Mouse (Mus musculus) testis, postnatal 14 days (tissue): Measurements from ENCODE around the gene Notch4.
A peak's percentile ranks its signal among the peaks of the same experiment; 100 is the strongest.

Experiments
- DNase-seq: peaks from one replicate; pipeline ENCODE4 v3.0.0; 2021; ENCODE audit warnings: low spot score

Gene Notch4

GRCm38 (mm10) chr17:34571875-34572274 lies 7.8 kb downstream of the Notch4 start:
- no peak for DNase-seq

DNA sequence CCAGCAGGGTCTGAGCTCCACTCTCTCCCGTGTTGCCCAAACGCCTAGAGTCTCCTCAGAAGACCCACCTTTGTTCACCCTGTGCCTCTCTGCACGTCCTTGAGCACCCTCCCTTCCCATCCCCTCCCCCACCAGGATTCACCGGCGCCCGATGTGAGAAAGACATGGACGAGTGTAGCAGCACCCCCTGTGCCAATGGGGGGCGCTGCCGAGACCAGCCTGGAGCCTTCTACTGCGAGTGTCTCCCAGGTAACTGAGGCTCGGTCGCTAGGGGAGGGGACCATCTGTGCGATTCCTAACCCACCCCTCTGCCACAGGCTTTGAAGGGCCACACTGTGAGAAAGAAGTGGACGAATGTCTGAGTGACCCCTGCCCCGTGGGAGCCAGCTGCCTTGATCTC lies 8.3 kb downstream of the Notch4 start:
- no peak for DNase-seq

DNA sequence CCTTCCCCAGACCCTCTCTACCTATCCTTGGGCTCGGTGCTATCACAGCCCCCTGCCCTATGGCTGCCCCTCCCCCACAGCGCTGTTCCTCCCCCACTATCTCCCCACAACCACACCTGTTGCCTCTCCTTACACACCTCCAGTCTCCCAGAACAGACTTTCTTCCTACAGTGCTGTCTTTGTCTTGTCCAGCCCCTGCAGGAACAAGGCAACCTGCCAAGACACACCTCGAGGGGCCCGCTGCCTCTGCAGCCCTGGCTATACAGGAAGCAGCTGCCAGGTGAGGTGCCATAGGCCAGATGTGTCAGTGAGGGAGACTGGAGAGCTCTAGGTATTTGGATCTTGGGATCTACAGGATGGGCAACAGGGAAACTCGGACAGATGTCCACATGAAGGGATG lies 12.5 kb downstream of the Notch4 start:
- DNase-seq = no peak

DNA sequence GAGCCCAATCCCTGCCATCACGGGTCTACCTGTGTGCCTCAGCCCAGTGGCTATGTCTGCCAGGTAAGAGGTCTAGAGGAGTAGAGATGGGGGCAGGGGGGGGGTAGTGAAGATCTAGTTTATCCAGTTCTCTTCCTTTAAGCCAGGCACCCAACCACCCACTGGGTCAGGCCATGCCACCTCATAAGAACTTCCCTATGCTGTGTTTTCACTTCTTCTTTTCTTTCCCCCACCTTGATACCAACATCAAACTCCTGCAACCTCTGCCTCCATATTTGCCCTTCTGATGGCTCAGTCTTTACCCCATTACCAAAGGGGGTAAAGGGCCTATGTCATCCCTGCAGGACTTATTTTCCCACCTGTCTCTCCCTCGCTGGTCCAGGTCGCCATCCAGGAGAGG lies 14.0 kb downstream of the Notch4 start:
- no peak for DNase-seq

DNA sequence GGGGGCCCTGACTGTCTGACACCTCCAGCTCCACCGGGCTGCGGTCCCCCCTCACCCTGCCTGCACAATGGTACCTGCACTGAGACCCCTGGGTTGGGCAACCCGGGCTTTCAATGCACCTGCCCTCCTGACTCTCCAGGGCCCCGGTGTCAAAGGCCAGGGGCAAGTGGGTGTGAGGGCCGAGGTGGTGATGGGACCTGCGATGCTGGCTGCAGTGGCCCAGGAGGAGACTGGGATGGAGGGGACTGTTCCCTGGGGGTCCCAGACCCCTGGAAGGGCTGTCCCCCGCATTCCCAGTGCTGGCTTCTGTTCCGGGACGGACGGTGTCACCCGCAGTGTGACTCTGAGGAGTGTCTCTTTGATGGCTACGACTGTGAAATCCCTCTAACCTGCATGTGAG lies 18.5 kb downstream of the Notch4 start:
- DNase-seq = no peak

DNA sequence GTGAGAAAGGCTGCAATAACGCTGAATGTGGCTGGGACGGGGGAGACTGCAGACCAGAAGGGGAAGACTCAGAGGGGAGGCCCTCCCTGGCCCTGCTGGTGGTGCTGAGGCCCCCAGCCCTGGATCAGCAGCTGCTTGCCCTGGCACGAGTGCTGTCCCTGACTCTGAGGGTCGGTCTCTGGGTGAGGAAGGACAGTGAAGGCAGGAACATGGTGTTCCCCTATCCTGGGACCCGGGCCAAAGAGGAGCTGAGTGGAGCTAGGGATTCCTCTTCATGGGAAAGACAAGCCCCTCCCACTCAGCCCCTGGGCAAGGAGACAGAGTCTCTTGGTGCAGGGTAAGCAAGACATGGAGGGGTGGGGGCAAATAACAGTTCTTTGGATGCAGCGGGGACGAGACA lies 19.3 kb downstream of the Notch4 start:
- DNase-seq = peak; percentile 87

GRCm38 (mm10) chr17:34583819-34584218 lies 19.8 kb downstream of the Notch4 start:
- DNase-seq = no peak

- no peak for DNase-seq
These were observed 21.1 kb downstream of the Notch4 start for GRCm38 (mm10) chr17:34585121-34585520.

- no peak for DNase-seq
These were observed 22.1 kb downstream of the Notch4 start for GRCm38 (mm10) chr17:34585877-34586771.

DNA sequence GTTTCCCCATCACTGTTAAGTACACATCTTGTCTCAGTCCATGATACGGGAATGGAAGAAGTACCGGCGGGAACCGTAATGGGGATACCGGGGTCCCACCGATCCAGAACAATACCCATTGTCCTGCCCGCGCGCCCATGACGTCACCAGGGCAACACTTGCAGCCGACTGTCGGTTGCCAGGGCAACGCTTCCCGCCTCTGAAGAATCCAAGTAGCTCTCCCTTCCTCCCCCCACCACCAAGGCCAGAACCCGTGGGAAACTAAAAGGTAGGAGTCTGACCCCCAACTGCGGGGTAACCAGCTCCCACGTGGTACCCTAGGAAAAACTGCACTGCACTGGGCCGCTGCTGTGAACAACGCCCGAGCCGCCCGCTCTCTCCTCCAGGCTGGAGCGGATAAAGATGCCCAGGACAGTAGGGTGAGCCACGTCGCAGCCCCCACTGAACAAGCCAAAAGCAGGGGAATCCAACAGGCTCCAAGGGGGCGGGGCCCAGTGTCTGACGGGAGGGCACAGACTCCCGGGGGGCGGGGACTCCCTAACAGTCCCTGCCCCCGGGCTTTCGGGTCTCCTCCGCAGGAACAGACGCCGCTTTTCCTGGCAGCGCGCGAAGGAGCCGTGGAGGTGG lies 22.8 kb downstream of the Notch4 start:
- peak; percentile 88 for DNase-seq

- peak; percentile 94 for DNase-seq
These were observed 23.3 kb downstream of the Notch4 start for GRCm38 (mm10) chr17:34587423-34587811.

GRCm38 (mm10) chr17:34587814-34588213 lies 23.7 kb downstream of the Notch4 start:
- no peak for DNase-seq

- DNase-seq = no peak
These were observed 24.7 kb downstream of the Notch4 start for GRCm38 (mm10) chr17:34588767-34589166.

DNA sequence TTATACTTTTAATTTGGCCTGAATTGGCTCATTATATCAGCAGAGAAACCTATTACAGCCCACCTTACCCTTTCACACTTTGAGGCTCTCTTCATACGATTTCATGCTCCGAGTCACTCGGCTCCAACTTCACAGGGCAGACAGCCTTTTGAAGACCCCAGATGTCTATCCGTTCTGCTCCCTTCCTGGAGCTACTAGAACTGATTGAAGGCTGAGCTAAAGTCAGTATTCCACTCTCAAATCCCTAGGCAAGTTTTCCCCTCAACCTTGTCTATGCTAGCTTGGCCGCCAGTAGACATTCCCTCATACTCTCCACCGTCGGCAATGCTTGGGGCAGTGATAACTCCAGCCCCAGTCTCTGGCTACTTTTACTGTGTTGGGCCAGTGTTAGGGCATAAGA lies 25.1 kb downstream of the Notch4 start:
- DNase-seq = no peak

DNA sequence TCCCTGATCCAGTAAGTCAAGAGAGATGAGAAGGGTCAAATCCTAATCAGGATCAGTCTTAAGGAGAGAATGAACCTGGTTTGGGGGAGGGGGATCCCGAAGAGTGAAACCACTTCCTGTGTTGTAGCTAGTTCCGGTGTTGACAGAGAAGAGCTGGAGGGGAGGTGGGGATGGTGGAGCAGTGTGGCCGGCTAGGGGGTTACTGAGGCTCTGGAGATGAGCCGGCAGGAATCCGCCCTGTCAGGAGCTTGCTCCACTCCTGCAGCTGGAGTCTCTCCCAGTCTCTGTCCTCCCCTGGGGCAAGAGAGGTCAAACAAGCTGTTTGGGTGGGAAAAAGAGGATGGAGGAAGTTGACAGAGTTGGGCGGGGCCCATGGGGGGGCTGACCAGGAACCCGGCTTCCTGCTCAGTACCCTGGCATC lies 25.6 kb downstream of the Notch4 start, which contains the start of gene Gpsm3:
Gpsm3 (plus strand) TSS at position 126 of the 421 bp plus-strand sequence.
- DNase-seq = peak; percentile 66

DNA sequence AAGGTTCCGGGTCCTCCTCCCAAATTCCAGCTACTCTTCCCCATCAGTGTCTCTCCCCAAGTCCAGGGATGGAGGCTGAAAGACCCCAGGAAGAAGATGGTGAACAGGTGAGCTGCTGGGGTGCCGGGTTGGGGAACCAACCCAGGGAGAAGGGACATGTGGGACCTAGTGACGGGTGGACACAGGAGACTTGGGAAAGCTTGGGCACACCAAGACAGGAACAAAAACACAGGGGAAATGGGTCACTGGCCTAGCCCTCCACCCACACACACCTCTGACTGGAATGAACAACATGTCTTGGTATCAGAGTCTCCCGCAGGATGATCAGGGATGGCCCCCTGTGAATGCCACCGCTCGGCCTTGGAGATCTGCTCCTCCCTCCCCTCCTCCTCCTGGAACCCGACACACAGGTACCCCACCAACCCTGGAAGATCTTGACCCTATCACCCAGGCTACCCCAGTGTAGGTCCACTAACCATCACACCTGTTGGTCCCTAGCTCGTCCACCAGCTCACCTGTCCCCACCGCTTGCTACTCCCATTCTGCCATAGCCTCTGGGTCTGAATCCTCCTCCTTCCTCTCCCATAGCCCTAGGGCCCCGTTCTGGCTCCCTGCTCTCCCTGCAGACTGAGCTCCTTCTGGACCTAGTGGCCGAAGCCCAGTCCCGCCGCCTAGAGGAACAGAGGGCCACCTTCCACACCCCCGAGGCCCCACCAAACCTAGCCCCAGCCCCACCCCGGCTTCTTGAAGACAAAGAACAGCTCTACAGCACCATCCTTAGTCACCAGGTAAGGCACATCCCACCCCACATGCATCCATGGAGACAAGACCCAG lies 26.3 kb downstream of the Notch4 start:
- DNase-seq = no peak

- no peak for DNase-seq
These were observed 27.2 kb downstream of the Notch4 start, which contains the start of gene Pbx2 for GRCm38 (mm10) chr17:34591029-34591993. Gene Pbx2 (plus strand): TSS chr17:34591266.

DNA sequence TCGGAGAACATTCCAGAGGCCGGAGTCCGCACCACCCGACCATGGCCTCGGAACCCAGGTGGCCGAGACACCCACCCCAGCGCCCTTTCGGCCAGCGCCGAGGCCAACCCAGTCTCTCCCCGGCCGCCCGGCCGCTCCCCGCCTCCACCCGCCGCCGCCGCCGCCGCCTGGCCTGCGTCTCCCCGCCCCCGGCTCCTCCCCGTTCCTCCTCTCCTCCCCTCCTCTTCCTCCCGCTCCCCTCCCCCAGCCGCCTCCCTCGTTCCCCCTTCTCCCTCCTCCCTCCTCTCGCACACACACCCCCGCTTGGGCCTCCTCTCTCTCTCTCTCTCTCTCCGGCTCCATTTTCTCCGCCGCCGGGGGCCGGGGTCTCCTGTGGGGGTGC lies 27.9 kb downstream of the Notch4 start:
- peak; percentile 88 for DNase-seq

DNA sequence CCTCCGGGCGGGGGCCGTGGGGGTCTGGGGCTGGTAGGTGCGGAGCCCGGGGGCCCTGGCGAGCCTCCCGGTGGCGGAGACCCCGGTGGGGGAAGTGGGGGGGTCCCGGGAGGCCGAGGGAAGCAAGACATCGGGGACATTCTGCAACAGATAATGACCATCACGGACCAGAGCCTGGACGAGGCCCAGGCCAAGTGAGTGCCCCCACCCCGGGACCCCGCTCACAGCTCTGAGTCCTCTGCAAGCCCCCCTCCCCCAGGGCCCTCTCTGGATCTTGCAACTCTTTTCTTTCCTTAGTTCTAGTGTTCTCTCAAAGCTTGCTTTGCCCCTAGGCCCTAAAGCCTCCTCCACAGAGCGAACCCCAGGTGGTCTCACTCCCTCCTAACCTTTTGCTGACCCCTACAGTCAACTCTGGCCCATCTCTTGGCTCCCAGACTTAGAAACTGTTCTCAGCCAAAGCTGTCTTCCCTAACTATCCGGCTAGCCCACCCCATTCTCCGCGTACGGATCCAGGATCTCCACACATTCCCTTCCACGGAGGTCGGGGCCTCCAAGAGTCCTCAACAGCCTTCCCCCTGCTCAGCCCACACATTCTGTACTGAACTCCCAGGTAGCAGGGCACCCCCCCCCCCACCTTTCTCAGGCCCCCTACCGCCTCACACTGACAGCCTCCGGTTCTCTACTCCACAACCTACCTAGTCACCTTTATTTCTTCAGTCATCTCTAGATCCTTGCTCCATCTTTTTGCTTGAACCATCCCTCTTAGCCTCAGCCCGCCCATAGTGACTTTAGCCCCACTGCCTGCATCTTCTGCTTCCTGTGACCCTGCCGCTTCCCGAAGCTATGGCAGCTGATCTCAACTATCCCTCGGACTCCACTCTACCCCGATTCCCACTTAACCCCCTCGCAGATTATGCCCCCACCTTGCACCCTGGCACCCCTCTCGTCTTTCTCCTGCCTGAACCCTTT lies 28.8 kb downstream of the Notch4 start:
- peak; percentile 65 for DNase-seq
